In the genomic region with DNA sequence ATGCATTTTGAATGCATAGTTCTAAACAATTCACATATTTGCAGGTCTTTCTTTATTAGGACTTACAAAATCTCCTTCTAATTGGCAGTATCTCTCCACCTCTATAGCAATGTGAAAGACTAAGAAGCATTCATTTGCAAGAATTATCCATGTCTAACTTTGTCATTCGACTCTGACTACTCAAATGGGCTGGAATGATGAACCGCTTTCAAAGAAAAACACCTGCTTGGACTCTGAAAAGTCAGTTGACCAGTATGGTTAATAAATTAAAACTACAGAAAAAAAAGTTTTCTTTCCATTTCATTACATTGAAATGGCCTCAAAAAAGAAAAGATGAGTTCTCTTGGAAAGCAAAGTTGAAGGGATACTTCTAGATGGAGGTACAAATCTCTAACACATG, we compare ENCODE assay signal across 32 mouse cellular contexts.
"Had no signal": no experiment of that assay in that cellular context is flagged by ENCODE, and none has a peak within 500 bp of the region (broad histone marks: within the 10 kb centered on the region; RNA-seq: fewer than 3 reads in every experiment).

No protein-coding gene starts in this region.

- H3K27me3 ChIP-seq: limb, embryonic 12.5 days; limb, embryonic 13.5 days; limb, embryonic 15.5 days; liver, embryonic 12.5 days; liver, embryonic 13.5 days; liver, embryonic 15.5 days; lung, embryonic 15.5 days; megakaryocyte, embryonic 14.5 days; midbrain, embryonic 12.5 days; midbrain, embryonic 13.5 days; midbrain, embryonic 15.5 days; neural tube, embryonic 12.5 days had no signal

- DNase-seq: left cerebral cortex, postnatal 4 days; liver; liver, embryonic 13.5 days; liver, postnatal 0 days; lung, adult 18-20 months; lung, adult 2 months; lung, embryonic 14.5 days; lung, postnatal 10 days; lung, postnatal 14 days; lung, postnatal 36 days; lung, postnatal 4 days; midbrain, embryonic 14.5 days had no signal

- H3K4me3 ChIP-seq: limb, embryonic 10.5 days; limb, embryonic 12.5 days; limb, embryonic 13.5 days; limb, embryonic 15.5 days; liver, embryonic 12.5 days; liver, embryonic 13.5 days; liver, embryonic 15.5 days; lung, embryonic 15.5 days; megakaryocyte, embryonic 14.5 days; midbrain, embryonic 10.5 days; midbrain, embryonic 12.5 days; midbrain, embryonic 13.5 days; midbrain, embryonic 15.5 days; myocyte; neural tube, embryonic 12.5 days had no signal

- H3K4me1 ChIP-seq: limb, embryonic 10.5 days; limb, embryonic 12.5 days; limb, embryonic 13.5 days; limb, embryonic 15.5 days; liver, embryonic 12.5 days; liver, embryonic 13.5 days; liver, embryonic 15.5 days; lung, embryonic 15.5 days; megakaryocyte, embryonic 14.5 days; midbrain, embryonic 10.5 days; midbrain, embryonic 12.5 days; midbrain, embryonic 13.5 days; midbrain, embryonic 15.5 days; neural tube, embryonic 12.5 days had no signal

- H3K4me2 ChIP-seq: limb, embryonic 12.5 days; limb, embryonic 13.5 days; limb, embryonic 15.5 days; liver, embryonic 11.5 days; liver, embryonic 12.5 days; liver, embryonic 13.5 days; liver, embryonic 15.5 days; lung, embryonic 14.5 days; lung, embryonic 15.5 days; midbrain, embryonic 11.5 days; midbrain, embryonic 12.5 days; midbrain, embryonic 13.5 days; midbrain, embryonic 15.5 days; neural tube, embryonic 12.5 days had no signal

- H3K9ac ChIP-seq: limb, embryonic 12.5 days; limb, embryonic 13.5 days; limb, embryonic 15.5 days; liver, embryonic 12.5 days; liver, embryonic 13.5 days; liver, embryonic 14.5 days; liver, embryonic 15.5 days; liver, postnatal 0 days; lung, embryonic 14.5 days; lung, embryonic 15.5 days; midbrain, embryonic 12.5 days; midbrain, embryonic 13.5 days; midbrain, embryonic 15.5 days; neural tube, embryonic 12.5 days had no signal

- H3K36me3 ChIP-seq: limb, embryonic 10.5 days; limb, embryonic 12.5 days; limb, embryonic 13.5 days; limb, embryonic 15.5 days; liver, embryonic 12.5 days; liver, embryonic 13.5 days; liver, embryonic 15.5 days; lung, embryonic 15.5 days; midbrain, embryonic 10.5 days; midbrain, embryonic 12.5 days; midbrain, embryonic 13.5 days; midbrain, embryonic 15.5 days; neural tube, embryonic 12.5 days had no signal

- H3K27ac ChIP-seq: limb, embryonic 10.5 days; limb, embryonic 12.5 days; limb, embryonic 13.5 days; limb, embryonic 15.5 days; liver, embryonic 12.5 days; liver, embryonic 13.5 days; liver, embryonic 14.5 days; liver, embryonic 15.5 days; lung, embryonic 15.5 days; macrophage; midbrain, embryonic 10.5 days; midbrain, embryonic 12.5 days; midbrain, embryonic 13.5 days; midbrain, embryonic 15.5 days; neural tube, embryonic 12.5 days had no signal

- ATAC-seq: liver, embryonic 12.5 days; liver, postnatal 0 days; lung, postnatal 0 days; midbrain, embryonic 13.5 days; midbrain, embryonic 15.5 days; midbrain, embryonic 16.5 days had no signal

- H3K9me3 ChIP-seq: limb, embryonic 10.5 days; limb, embryonic 12.5 days; limb, embryonic 13.5 days; limb, embryonic 15.5 days; liver, embryonic 12.5 days; liver, embryonic 13.5 days; liver, embryonic 15.5 days; lung, embryonic 15.5 days; megakaryocyte, embryonic 14.5 days; midbrain, embryonic 10.5 days; midbrain, embryonic 12.5 days; midbrain, embryonic 13.5 days; midbrain, embryonic 15.5 days; neural tube, embryonic 12.5 days had no signal
